Mouse (Mus musculus) heart, embryonic 14.5 days (tissue): ENCODE data around the gene Ttc13. TPM values are rescaled to one million over a fixed set of nuclear protein-coding genes. Genes with fewer than 3 reads are reported as not detected.

Source experiments
- ATAC-seq: fragments of 200-750 bp; cut with Nextera tagmentation; 2 replicates; pipeline ENCODE4 v1.8.0; 2017; ENCODE audit warnings: low read depth, moderate TSS enrichment; ENCODE audit not compliant: insufficient number of reproducible peaks, insufficient read depth, low FRiP score
- H3K27ac ChIP-seq, 2 experiments: fragments of 200-500 bp in 1 of 2; fragments of 300-500 bp in 1 of 2; sonication (generic) in 1 of 2; replicated peaks in 1 of 2; 2 replicates each; pipeline ENCODE4 v1.5.1; 2012 to 2014; ENCODE audit warnings: low read depth in 2 of 2, low read length in 2 of 2, control low read depth in 1 of 2, mild to moderate bottlenecking in 1 of 2, mixed read lengths in 1 of 2; ENCODE audit not compliant: control insufficient read depth in 1 of 2, insufficient read depth in 1 of 2
- H3K27me3 ChIP-seq: fragments of 300-500 bp; sonication (generic); 2 replicates; pipeline ENCODE4 v1.6.1; 2014; ENCODE audit warnings: mild to moderate bottlenecking, low read length, control low read depth; ENCODE audit not compliant: control insufficient read depth, insufficient read depth
- H3K36me3 ChIP-seq: fragments of 300-500 bp; sonication (generic); 2 replicates; pipeline ENCODE4 v1.6.1; 2014; ENCODE audit warnings: mild to moderate bottlenecking, control low read depth, low read length, mixed read lengths; ENCODE audit not compliant: control insufficient read depth, insufficient read depth
- H3K4me1 ChIP-seq, 2 experiments: fragments of 200-500 bp in 1 of 2; fragments of 300-500 bp in 1 of 2; sonication (generic) in 1 of 2; 2 replicates each; pipeline ENCODE4 v1.6.1; 2012 to 2014; ENCODE audit warnings: low read length in 2 of 2, control low read depth in 1 of 2, mixed read lengths in 1 of 2; ENCODE audit not compliant: control insufficient read depth in 2 of 2, insufficient read depth in 2 of 2
- H3K4me2 ChIP-seq: fragments of 300-500 bp; sonication (generic); 2 replicates; pipeline ENCODE4 v1.6.1; 2014; ENCODE audit warnings: mild to moderate bottlenecking, low read length
- H3K4me3 ChIP-seq, 2 experiments: fragments of 200-500 bp in 1 of 2; fragments of 300-500 bp in 1 of 2; sonication (generic) in 1 of 2; 2 replicates each; pipeline ENCODE4 v1.5.1; 2012 to 2014; ENCODE audit warnings: low read length in 2 of 2, mild to moderate bottlenecking in 2 of 2, control low read depth in 1 of 2, low read depth in 1 of 2, moderate library complexity in 1 of 2; ENCODE audit not compliant: control insufficient read depth in 1 of 2, insufficient read depth in 1 of 2
- H3K9ac ChIP-seq: fragments of 300-500 bp; sonication (generic); 2 replicates; pipeline ENCODE4 v1.6.1; 2014; ENCODE audit warnings: mild to moderate bottlenecking, low read length
- H3K9me3 ChIP-seq: fragments of 300-500 bp; sonication (generic); 2 replicates; pipeline ENCODE4 v1.6.1; 2016; ENCODE audit warnings: low read length, control low read depth; ENCODE audit not compliant: control insufficient read depth
- WGBS: fragments of 180-500 bp; shearing (Covaris S2); extraction: QIAGEN DNeasy Blood & Tissue Kit; methylation state at CpG from one replicate; pipeline ENCODE4 v1.1.7; 2014; 5-methylcytosine and 5-hydroxymethylcytosine counted together
- polyA plus RNA-seq: library from polyadenylated mRNA; unstranded; fragments of >200 nt; fragmentation: Nextera tagmentation; extraction: Ambion mirVana; gene quantifications from 2 replicates; pipeline ENCODE4 v1.2.1, GENCODE M21; 2014

The Ttc13 gene
- polyA plus RNA-seq, 1 experiment from 2014 or later: 30.5 TPM

DNA sequence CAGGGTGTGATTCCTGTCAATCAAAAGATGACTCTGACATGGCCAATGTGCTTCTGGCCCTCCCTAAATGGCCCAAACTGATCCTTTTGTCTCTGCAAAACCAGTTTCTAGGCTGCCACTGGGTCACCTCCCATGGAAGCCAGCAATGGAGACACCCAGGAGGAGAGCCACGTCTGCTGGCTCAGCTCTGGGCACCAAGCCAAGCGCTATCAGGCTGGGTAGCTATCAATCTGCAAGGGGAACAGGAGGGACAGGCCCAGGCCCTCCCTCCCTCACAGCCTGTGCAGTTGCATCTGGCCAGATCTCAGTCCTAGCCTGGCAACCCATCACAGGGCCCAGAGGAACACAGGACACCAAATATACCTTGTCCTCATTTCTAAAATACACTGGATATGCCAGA, 63.4 kb downstream of the Ttc13 start:
- peak overlapping the region; percentile 55 for H3K4me2 ChIP-seq
- H3K4me1 ChIP-seq: peaks cover 48 to 81% of the 10 kb centered on the region in 2 experiments
- peak overlapping the region; percentile 93 to 96 for H3K27ac ChIP-seq
- peak overlapping the region; percentile 57; the same call in 1 of the 2 replicates for H3K9ac ChIP-seq
- H3K36me3 ChIP-seq: peaks cover 19% of the 10 kb centered on the region
- peak overlapping the region in 1 of 2 experiments; percentile 10; a peak in 2 of 4 replicates for H3K4me3 ChIP-seq
- H3K27me3 ChIP-seq: no peaks in the 10 kb centered on the region
- ATAC-seq: peak; percentile 74
- WGBS: 0% methylated on average over 2 of the region's 2 CpGs
- H3K9me3 ChIP-seq: no peaks in the 10 kb centered on the region

GRCm38 (mm10) chr8:124657961-124658360, 63.8 kb downstream of the Ttc13 start:
- Histone ChIP-seq H3K4me2 (peak overlapping the region; percentile 55), H3K9ac (peak overlapping the region; percentile 57; the same call in 1 of the 2 replicates), H3K36me3 (peaks cover 19% of the 10 kb centered on the region), H3K27ac (peak overlapping the region; percentile 93 to 96), H3K9me3 (no peaks in the 10 kb centered on the region), H3K4me1 (peaks cover 53 to 85% of the 10 kb centered on the region in 2 experiments), H3K4me3 (peak overlapping the region in 1 of 2 experiments; percentile 10; a peak in 2 of 4 replicates), H3K27me3 (no peaks in the 10 kb centered on the region)
- ATAC-seq: no peak
- 22% methylated on average over 7 of the region's 7 CpGs for WGBS

- H3K4me1 ChIP-seq: peaks cover 57 to 96% of the 10 kb centered on the region in 2 experiments
- WGBS: 23% methylated on average over 28 of the region's 28 CpGs
- H3K36me3 ChIP-seq: peaks cover 40% of the 10 kb centered on the region
- H3K9ac ChIP-seq: peak overlapping the region; percentile 65
- no peak for ATAC-seq
- H3K4me2 ChIP-seq: peak overlapping the region; percentile 50
- H3K9me3 ChIP-seq: no peaks in the 10 kb centered on the region
- peak overlapping the region; percentile 73 to 97 for H3K27ac ChIP-seq
- no peaks in the 10 kb centered on the region for H3K27me3 ChIP-seq
- H3K4me3 ChIP-seq: peak overlapping the region in 1 of 2 experiments; percentile 4; a peak in 2 of 4 replicates
These were observed 68.0 kb downstream of the Ttc13 start for GRCm38 (mm10) chr8:124653568-124654475.

GRCm38 (mm10) chr8:124652546-124652945, 69.2 kb downstream of the Ttc13 start:
- Histone ChIP-seq H3K9me3 (no peaks in the 10 kb centered on the region), H3K27ac (peak overlapping the region; percentile 73 to 97), H3K4me3 (0 out of 4 replicates have a peak overlapping the region, but pooled peaks of 1 of the 2 experiments have one; percentile 2), H3K36me3 (peaks cover 40% of the 10 kb centered on the region), H3K4me2 (peak overlapping the region; percentile 50), H3K4me1 (peaks cover 52 to 94% of the 10 kb centered on the region in 2 experiments), H3K27me3 (no peaks in the 10 kb centered on the region), H3K9ac (peak overlapping the region; percentile 65)
- ATAC-seq: peak; percentile 80
- WGBS: 5% methylated on average over 4 of the region's 4 CpGs

- Histone ChIP-seq H3K9me3 (no peaks in the 10 kb centered on the region), H3K27me3 (no peaks in the 10 kb centered on the region), H3K4me3 (no peak overlapping the region), H3K4me2 (peak overlapping the region; percentile 50; the same call in 1 of the 2 replicates), H3K9ac (peak overlapping the region; percentile 41; the same call in 1 of the 2 replicates), H3K36me3 (peaks cover 39% of the 10 kb centered on the region), H3K4me1 (peaks cover 50 to 90% of the 10 kb centered on the region in 2 experiments), H3K27ac (peak overlapping the region; percentile 56 to 97)
- 82% methylated on average over 20 of the region's 20 CpGs for WGBS
- ATAC-seq: no peak
These were observed 70.0 kb downstream of the Ttc13 start for GRCm38 (mm10) chr8:124651776-124652175.

DNA sequence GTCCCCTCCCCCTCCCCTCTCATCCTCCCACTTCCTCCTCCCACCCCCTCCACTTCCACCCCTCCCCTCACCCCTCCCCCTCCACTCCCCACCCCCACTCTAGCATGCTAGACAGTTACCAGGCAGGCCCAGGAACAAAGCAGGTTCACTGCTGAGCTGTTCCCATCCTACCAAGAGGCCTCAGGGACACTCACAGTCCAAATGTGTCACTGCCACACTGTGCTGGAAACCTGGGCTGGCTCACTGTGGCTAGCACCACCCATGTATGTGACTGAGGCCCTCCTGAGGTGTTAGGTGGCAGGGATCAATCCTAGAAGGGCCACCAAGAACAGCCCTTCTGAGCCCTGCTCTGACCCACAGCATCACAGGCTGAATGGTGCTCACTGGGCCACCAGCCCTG, 73.5 kb downstream of the Ttc13 start:
- H3K4me3 ChIP-seq: no peak overlapping the region
- ATAC-seq: no peak
- H3K9ac ChIP-seq: peak overlapping the region; percentile 52; the same call in 1 of the 2 replicates
- peak overlapping the region; percentile 20 to 65; a peak in 3 of 4 replicates for H3K27ac ChIP-seq
- H3K9me3 ChIP-seq: no peaks in the 10 kb centered on the region
- H3K36me3 ChIP-seq: peaks cover 45% of the 10 kb centered on the region
- no peaks in the 10 kb centered on the region for H3K27me3 ChIP-seq
- no peak overlapping the region for H3K4me2 ChIP-seq
- H3K4me1 ChIP-seq: peaks cover 56 to 86% of the 10 kb centered on the region in 2 experiments

DNA sequence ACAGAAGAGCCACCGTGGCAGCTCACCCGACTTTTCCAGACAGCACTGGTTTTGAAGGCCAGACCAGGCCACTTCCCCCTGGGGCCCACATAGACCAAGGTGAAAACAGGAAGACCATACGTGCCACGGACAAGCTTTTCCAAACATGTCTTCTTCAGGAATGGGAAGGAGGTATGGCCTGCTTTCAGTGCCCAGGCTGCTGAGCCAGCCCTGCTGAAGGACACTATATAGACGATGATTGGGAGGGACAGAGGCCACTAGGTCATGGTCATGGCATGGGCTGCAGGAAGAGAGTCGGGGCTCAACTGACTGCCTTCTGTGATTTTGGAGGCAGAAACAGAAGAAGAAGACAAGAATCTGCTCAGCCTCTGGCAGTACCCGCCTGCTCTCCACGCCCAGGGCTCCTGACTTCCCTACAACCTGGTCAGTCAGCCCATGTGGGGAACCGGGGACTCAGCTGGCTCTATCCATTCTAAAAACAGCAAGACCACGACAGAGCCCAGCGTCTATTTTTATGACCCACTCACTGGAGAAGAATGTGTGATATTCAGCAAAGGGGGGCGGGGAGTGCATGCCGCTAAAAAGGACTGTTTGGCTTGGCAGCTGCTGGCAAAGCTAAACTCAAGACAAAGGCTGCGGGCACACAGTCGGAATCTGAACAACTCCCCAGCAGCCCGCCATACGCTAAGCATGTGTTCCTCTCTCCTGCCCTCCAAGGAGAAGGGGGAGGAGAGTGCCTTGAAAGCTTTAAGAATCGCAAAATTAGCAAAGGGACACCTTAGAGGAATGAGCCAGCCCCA, 78.0 kb downstream of the Ttc13 start:
- Histone ChIP-seq H3K27ac (peak overlapping the region; percentile 100), H3K36me3 (peaks cover 45% of the 10 kb centered on the region), H3K9me3 (no peaks in the 10 kb centered on the region), H3K27me3 (no peaks in the 10 kb centered on the region), H3K4me2 (peak overlapping the region; percentile 54), H3K4me3 (peak overlapping the region in 1 of 2 experiments; percentile 9; a peak in 1 of 4 replicates), H3K9ac (peak overlapping the region; percentile 78), H3K4me1 (peaks cover 50 to 68% of the 10 kb centered on the region in 2 experiments)
- WGBS: 9% methylated on average over 18 of the region's 18 CpGs
- ATAC-seq: peak; percentile 87
